Mouse (Mus musculus) E14TG2a.4 (cell line): ENCODE data around the gene Gm49383.

Source experiments
- CTCF ChIP-seq: conservative IDR thresholded peaks from 2 replicates; pipeline ENCODE4 v1.5.1; 2014; ENCODE audit warnings: low read length
- NANOG ChIP-seq: IDR thresholded peaks from 2 replicates; pipeline ENCODE4 v1.6.1; 2014; ENCODE audit warnings: borderline replicate concordance, low read length, mixed read lengths

GRCm38 (mm10) chr12:69190074-69190473, 6.8 kb downstream of the Gm49383 start:
- no peak for TF ChIP-seq CTCF
- TF ChIP-seq NANOG: no peak
